Mouse (Mus musculus) thymus, adult 2 months (tissue): ENCODE measurements around the gene Ptgfrn. TPM values are rescaled to one million over a fixed set of nuclear protein-coding genes. Genes with fewer than 3 reads are reported as not detected.

Source experiments
- DNase-seq: peaks from one replicate; pipeline ENCODE4 v3.0.0; 2021
- H3K27ac ChIP-seq: fragments of 200-500 bp; 2 replicates; pipeline ENCODE4 v1.5.1; 2012; ENCODE audit warnings: low read length, control low read depth; ENCODE audit not compliant: control insufficient read depth, insufficient read depth
- H3K27me3 ChIP-seq: fragments of 200-500 bp; 2 replicates; pipeline ENCODE4 v1.6.1; 2012; ENCODE audit warnings: mild to moderate bottlenecking, low read length, moderate library complexity, mixed read lengths; ENCODE audit not compliant: control insufficient read depth, insufficient read depth
- H3K36me3 ChIP-seq: fragments of 200-500 bp; 2 replicates; pipeline ENCODE4 v1.6.1; 2012; ENCODE audit warnings: mild to moderate bottlenecking, low read length, moderate library complexity; ENCODE audit not compliant: control insufficient read depth, insufficient read depth
- H3K4me1 ChIP-seq: fragments of 200-500 bp; replicated peaks from 2 replicates; pipeline ENCODE4 v1.6.1; 2012; ENCODE audit warnings: low read length; ENCODE audit not compliant: control insufficient read depth, insufficient read depth
- H3K4me3 ChIP-seq: fragments of 200-500 bp; 2 replicates; pipeline ENCODE4 v1.5.1; 2012; ENCODE audit warnings: mild to moderate bottlenecking, low read length, control low read depth, moderate library complexity; ENCODE audit not compliant: control insufficient read depth, insufficient read depth
- CTCF ChIP-seq: fragments of 200-500 bp; IDR thresholded peaks from 2 replicates; pipeline ENCODE4 v1.5.1; 2012; ENCODE audit warnings: mild to moderate bottlenecking, control low read depth, low read length, moderate library complexity, borderline replicate concordance; ENCODE audit not compliant: control insufficient read depth, poor library complexity, insufficient read depth; ENCODE audit errors: extremely low read depth
- POLR2A ChIP-seq: fragments of 200-500 bp; IDR thresholded peaks from 2 replicates; pipeline ENCODE4 v1.6.1; 2012; ENCODE audit warnings: mild to moderate bottlenecking, low read length, control low read depth, moderate library complexity; ENCODE audit not compliant: control insufficient read depth, poor library complexity, insufficient read depth; ENCODE audit errors: extremely low read depth
- WGBS: fragments of 180-500 bp; shearing (Covaris S2); methylation state at CpG from one replicate; pipeline ENCODE4 v1.1.7; 2018; 5-methylcytosine and 5-hydroxymethylcytosine counted together
- polyA plus RNA-seq: library from polyadenylated mRNA; depleted of rRNA; stranded (reverse); fragments of >200 nt; gene quantifications from 2 replicates; pipeline ENCODE4 v1.2.3, GENCODE M21; 2012

Gene Ptgfrn
- polyA plus RNA-seq, 1 experiment = 8.0 TPM

- DNase-seq = no peak
- no peak for TF ChIP-seq CTCF
- Histone ChIP-seq H3K36me3 (no peaks in the 10 kb centered on the region), H3K27ac (no peak overlapping the region), H3K27me3 (no peaks in the 10 kb centered on the region), H3K4me3 (no peak overlapping the region), H3K4me1 (peaks cover 25% of the 10 kb centered on the region)
- WGBS = 93% methylated on average over 4 of the region's 4 CpGs
These were observed 94.8 kb downstream of the Ptgfrn start for GRCm38 (mm10) chr3:101015254-101015653.

- 54% methylated on average over 3 of the region's 3 CpGs for WGBS
- Histone ChIP-seq H3K27ac (no peak overlapping the region), H3K27me3 (no peaks in the 10 kb centered on the region), H3K36me3 (no peaks in the 10 kb centered on the region), H3K4me3 (no peak overlapping the region), H3K4me1 (peaks cover 25% of the 10 kb centered on the region)
- no peak for DNase-seq
- TF ChIP-seq CTCF = no peak
- no peak for TF ChIP-seq POLR2A
These were observed 96.5 kb downstream of the Ptgfrn start for GRCm38 (mm10) chr3:101013536-101013935.

- H3K27ac ChIP-seq = peak overlapping the region; percentile 87
- H3K4me3 ChIP-seq = no peak overlapping the region
- no peaks in the 10 kb centered on the region for H3K27me3 ChIP-seq
- H3K4me1 ChIP-seq = peaks cover 25% of the 10 kb centered on the region
- WGBS = 89% methylated on average over 10 of the region's 10 CpGs
- TF ChIP-seq CTCF (no peak), POLR2A (no peak)
- DNase-seq = no peak
- no peaks in the 10 kb centered on the region for H3K36me3 ChIP-seq
These were observed 97.1 kb downstream of the Ptgfrn start for GRCm38 (mm10) chr3:101013005-101013404.

GRCm38 (mm10) chr3:101012597-101012996 lies 97.5 kb downstream of the Ptgfrn start:
- H3K4me1 ChIP-seq = peaks cover 25% of the 10 kb centered on the region
- no peaks in the 10 kb centered on the region for H3K27me3 ChIP-seq
- no peak for TF ChIP-seq POLR2A
- no peak for TF ChIP-seq CTCF
- peak; percentile 33 for DNase-seq
- H3K27ac ChIP-seq = peak overlapping the region; percentile 87
- no peaks in the 10 kb centered on the region for H3K36me3 ChIP-seq
- H3K4me3 ChIP-seq = peak overlapping the region; percentile 32; the same call in 1 of the 2 replicates
- 62% methylated on average over 8 of the region's 8 CpGs for WGBS

- Histone ChIP-seq H3K36me3 (no peaks in the 10 kb centered on the region), H3K4me3 (peak overlapping the region; percentile 32), H3K27me3 (no peaks in the 10 kb centered on the region), H3K4me1 (peaks cover 25% of the 10 kb centered on the region), H3K27ac (peak overlapping the region; percentile 87)
- no peak for TF ChIP-seq CTCF
- TF ChIP-seq POLR2A = no peak
- peak; percentile 70 for DNase-seq
- WGBS = 5% methylated on average over 10 of the region's 10 CpGs
These were observed 97.9 kb downstream of the Ptgfrn start for GRCm38 (mm10) chr3:101012131-101012571.

GRCm38 (mm10) chr3:101011203-101011600 lies 98.9 kb downstream of the Ptgfrn start:
- no peaks in the 10 kb centered on the region for H3K36me3 ChIP-seq
- H3K27me3 ChIP-seq = no peaks in the 10 kb centered on the region
- H3K4me3 ChIP-seq = no peak overlapping the region
- DNase-seq = no peak
- no peak for TF ChIP-seq POLR2A
- no peak for TF ChIP-seq CTCF
- peaks cover 20% of the 10 kb centered on the region for H3K4me1 ChIP-seq
- 74% methylated on average over 5 of the region's 5 CpGs for WGBS
- H3K27ac ChIP-seq = no peak overlapping the region

- H3K27me3 ChIP-seq = no peaks in the 10 kb centered on the region
- no peak overlapping the region for H3K4me3 ChIP-seq
- no peak overlapping the region for H3K27ac ChIP-seq
- H3K36me3 ChIP-seq = no peaks in the 10 kb centered on the region
- no peak for DNase-seq
- no peak for TF ChIP-seq CTCF
- no peak for TF ChIP-seq POLR2A
- 13% methylated on average over 4 of the region's 4 CpGs for WGBS
- peaks cover 20% of the 10 kb centered on the region for H3K4me1 ChIP-seq
These were observed 99.4 kb downstream of the Ptgfrn start for GRCm38 (mm10) chr3:101010589-101011202.
